Mouse (Mus musculus): ENCODE measurements around the gene Otoa.

- TF ChIP-seq CTCF (conservative IDR thresholded peaks at IDR 0.05; ENCODE audit: insufficient read depth, insufficient read length, low read depth, low read length): no peak
- TF ChIP-seq POLR2A (IDR thresholded peaks at IDR 0.05; ENCODE audit: low read depth, low read length): no peak
Measured at GRCm38 (mm10) chr7:121041989-121042388, 39.5 kb upstream of the Otoa start.

Data from kidney, adult 2 months (tissue).